Mouse (Mus musculus) cerebellum, postnatal 14 days (tissue): ENCODE measurements around the gene Ints6l.

Experiments
- DNase-seq, 2 experiments: peaks; one replicate each; pipeline ENCODE4 v3.0.0; 2021; ENCODE audit warnings: mixed read lengths in 2 of 2

Gene Ints6l

GRCm38 (mm10) chrX:56531266-56531665 lies 76.6 kb downstream of the Ints6l start:
- DNase-seq: peak; percentile 76 to 79

DNA sequence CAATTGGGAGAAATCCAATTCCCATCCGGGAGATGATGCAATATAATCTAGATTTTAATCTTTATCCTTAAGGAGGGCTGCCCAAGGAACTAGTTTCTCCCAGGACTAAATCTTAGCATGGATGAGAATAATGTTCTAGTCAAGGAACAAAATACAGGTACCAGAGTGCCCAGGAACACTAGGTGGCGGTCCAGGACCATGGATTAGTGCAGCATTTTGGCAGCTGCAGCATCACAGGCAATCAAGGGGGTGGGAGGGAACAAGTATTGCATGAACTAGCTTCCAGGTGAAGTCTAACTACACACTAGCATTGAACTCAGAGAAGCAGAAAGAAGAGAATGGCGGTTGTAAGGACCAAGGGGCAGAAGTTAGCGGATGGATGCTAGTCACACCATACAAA lies 82.5 kb downstream of the Ints6l start:
- DNase-seq: peak; percentile 33 to 51

DNA sequence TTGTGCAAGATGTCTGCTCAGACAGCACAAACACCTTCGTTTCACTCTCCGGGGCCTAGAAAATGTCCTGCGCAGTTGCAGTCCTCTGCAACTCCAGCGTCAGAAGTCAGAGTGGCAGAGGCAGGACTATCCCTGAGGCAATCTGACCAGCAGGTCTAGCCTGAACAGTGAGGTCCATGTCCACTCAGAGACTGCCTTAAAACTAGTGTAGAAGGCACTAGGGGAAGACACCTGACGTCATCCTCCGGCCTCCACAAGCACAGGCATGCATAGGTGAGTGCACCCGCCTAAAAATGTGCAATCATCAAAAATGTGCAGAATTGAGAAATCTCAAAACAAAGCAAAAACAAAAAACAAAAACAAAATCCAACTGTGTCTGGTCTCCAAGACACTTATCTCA lies 94.8 kb downstream of the Ints6l start, which contains the start of gene Gm648:
Gene Gm648, minus strand, starts transcription at position 101 of the 400 bp plus-strand sequence.
- no peak for DNase-seq

- DNase-seq: no peak
Measured at GRCm38 (mm10) chrX:56553584-56553983, 98.9 kb downstream of the Ints6l start.
